Mouse (Mus musculus) right cerebral cortex, postnatal 25 days (tissue): ENCODE measurements around the gene Msmb.
A peak's percentile ranks its signal among the peaks of the same experiment; 100 is the strongest.
"Not testable (repeated sequence)": the region's sequence is repeated elsewhere in the genome, so short reads cannot be mapped to it uniquely, and the experiment has no call there.

Source experiments
- DNase-seq: peaks from one replicate; pipeline ENCODE4 v3.0.0; 2022

The Msmb gene

DNA sequence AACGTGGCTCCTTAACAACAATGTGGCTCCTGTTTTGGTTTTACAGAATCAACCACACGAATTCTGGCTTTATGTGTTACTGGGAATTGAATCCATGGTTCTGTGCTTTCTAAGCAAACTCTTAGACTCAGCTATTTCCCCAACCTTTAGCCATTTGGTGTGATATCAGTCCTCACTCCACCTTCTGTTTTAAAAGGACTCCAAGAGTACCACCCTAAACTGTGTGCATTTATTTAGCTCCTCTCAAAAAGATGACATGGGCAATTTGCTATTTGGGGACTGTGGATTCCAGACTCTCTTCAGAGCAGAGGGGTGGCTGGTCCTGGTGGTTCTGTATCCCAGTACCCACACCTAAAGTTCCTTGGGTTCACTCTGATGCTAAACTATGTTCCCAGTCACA, 4.8 kb downstream of the Msmb start:
- DNase-seq: no peak

DNA sequence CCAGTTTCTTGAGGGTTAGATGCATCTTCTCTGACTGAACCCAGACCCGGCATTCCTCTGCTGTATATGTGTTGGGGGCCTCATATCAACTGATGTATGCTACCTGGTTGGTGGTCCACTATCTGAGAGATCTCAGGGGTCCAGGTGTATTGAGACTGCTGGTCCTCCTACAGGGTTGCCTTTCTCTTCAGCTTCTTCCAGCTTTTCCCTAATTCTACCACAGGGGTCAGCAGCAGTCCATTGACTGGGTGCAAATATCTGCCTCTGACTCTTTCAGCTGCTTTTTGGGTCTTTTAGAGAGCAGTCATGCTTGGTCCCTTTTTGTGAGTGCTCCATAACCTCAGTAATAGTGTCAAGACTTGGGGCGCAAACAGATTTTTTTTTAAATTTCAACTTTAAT, 9.0 kb downstream of the Msmb start:
- DNase-seq: no peak

DNA sequence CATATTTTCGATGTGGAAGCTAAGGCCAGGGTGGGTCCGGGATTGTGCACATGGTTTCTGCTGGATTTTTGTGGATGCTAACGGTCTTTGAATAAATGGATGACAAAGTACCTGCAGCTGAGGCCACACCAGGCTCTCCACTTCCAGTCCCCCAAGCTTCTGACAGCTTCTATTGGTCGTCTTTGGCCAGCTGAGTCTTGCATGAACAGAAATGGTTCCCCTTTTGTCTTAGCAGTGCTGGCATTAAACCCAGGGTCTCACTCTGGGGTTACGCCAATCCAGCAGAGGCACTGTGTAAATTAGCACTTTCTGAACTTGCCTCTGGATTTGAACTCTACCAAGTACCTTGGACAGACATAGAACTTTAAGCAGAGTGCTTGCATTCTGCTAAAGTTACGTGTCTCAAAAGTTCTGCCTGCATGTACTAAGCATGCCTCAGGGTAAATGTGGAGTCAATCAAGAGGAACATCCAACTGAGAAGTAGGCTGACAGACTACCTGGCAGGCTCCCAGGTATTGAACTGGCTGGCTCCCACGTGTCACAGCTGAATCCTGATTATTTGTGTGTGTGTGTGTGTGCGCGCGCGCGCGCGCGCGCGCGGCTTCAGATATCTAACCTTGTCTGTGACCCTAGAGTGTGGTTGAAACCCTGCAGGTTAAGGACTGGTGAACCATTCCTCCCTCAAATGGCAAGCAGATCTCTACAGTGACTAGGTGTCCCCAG, 10.6 kb downstream of the Msmb start:
- no peak for DNase-seq

DNA sequence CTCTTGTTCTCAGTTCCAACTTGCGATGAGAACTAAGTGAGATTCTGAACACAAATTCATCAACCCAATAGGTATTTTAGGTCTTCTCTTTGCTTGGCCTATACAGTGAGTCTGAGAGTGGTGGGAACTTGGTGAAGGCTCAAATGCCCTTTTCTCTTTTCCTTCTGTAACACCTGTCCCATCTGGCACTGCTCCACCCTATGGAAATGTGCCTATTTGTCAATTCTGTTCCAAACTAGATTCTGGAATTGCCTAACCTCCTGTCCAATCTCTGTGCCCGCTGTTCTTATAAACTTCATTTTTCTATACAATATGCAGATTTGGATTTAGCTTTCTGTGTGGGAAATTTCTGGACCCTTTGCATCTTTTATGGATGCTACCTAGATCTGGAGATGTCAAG, 11.3 kb downstream of the Msmb start:
- DNase-seq: no peak

DNA sequence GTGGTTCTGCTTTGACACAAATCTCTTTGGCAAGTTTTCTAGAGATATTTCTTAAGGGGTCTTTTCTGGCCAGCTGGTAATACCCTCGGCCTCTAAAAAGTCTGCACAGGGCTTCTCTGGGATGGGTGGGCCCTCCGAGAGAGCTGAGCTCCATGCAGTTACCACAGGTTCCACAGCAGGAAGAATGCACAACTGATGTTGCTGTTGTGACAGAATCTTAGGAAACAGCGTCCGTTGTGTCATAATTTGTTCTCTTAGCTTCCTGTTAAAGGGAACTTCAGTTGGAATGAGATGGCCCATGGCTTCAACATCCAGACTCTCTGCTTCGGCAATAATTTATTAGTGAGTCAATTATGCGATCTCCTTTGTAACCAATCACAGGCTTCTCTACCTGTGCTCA, 12.9 kb downstream of the Msmb start:
- no peak for DNase-seq

DNA sequence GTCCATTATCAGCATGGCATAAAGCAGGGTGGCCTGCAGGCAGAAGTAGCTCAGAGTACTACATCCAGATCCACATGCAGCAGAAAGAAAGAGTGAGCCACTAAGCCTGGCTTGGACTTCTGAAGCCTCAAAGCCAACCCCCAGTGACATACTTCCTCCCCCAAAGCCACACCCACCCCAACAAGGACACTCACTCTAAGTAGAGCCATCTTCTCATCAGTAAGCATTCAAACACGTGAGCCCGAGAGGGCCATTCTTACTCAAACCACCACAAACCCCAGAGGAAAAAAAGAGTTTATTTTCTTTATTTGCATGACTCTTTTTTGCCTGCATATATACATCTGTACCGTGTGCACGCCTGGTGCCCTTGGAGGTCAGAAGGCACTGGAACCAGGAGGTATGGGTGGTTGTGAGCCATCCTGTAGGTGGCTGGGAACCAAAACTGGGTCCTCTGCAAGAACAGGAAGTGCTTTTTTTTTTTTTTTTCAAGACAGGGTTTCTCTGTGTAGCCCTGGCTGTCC, 17.4 kb downstream of the Msmb start:
- no peak for DNase-seq

DNA sequence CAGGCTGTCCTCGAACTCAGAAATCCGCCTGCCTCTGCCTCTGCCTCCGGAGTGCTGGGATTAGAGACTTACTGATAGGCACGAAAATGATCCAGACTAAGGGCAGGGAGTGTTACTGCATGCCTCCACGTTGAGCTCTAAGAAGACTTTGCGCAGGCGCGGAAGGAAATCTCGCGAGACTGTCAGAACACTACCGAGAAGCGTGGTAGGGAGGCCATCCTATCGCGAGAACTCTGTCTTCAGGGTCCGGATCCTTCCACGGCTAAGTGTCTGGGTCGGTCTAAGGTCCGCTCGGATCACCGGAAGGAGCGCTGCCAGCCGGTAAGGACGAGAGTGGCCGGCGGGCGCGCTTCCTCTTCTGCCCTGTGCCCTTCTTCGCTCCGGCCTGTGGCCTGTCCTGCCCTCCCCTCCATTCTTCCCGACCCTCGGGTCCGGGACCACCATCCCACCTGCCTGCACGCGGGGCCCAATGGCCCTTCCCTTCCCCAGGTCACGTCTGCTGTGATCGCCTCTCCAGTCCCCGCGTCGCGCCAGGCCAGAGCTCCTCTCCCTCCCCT, 17.9 kb downstream of the Msmb start, which contains the start of gene Ncoa4:
Ncoa4 (plus strand) TSS at position 176 of the 557 bp plus-strand sequence.
- peak; percentile 95 for DNase-seq

DNA sequence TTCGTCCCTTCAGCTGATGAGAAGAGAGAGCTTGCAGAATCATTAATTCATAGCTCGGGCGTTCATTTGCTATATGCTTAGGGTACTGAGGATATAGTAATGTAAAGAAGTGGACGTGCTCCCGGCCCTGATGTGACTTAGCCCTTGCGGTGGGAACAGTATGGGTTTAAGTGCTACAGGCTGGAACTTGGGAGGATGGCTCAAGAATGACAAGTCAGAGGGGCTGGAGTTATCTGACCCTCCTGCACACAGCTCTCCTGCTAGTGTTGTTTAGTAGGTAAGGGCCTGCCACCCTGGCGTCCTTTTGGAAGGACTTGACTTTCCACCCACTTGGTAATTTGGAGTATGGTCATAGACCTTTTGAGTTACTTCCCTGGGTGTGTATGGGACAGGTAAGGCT, 18.7 kb downstream of the Msmb start:
- DNase-seq: no peak

DNA sequence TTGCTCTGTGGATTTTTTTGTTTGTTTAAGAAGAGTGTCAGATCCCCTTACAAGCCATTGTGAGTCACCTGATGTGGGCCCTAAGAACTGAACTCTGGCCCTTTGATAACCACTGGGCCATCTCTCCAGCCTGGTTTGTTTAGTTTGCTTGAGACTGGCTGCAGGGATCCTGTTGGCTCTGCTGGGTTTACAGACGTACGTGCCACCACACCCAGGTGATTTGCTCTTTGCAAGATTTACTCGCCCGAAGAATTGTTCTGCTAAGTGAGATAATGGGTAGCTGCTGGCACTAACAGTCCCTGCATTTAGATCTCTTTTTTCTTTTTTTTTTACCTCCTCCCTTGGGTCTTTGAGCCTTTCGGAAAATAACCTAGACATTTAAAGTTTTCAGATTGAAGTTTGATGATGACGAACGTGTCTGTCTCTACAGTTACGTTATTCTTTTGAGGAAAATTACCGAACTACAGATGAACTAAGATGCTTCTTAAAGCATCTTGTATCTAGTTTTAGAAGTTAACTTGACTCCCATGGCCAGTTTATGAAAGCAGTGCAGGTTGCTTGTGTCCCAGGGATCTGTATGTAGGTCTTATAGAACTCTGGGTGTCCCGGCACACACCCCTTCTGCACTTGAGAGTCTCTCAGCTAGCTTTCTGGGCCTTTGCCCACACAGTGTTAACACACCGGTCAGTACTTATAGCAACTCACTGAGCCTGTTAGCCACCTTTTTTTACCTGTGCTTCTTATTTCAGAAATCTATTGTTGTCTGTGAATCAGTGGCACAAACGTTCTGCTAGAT, 19.5 kb downstream of the Msmb start:
- DNase-seq: no peak

DNA sequence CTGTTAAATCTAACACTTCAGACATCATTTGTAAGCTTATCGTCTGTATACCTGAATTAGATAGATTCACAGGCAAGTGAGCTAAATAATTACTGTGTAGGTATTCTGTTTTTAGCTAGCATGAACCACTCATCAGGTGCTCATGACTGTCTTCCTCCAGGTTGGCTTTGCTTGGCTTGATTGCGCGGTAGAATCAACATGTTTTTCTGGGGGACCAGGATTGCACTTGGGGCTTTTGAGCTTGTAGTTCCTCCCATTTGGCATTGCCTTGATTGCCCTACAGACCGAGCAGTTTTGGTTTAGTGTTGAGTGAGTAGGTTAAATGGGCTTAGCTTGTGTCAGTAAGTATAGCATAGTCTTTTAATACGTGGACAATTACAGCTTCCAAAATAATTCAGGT, 20.4 kb downstream of the Msmb start:
- no peak for DNase-seq

DNA sequence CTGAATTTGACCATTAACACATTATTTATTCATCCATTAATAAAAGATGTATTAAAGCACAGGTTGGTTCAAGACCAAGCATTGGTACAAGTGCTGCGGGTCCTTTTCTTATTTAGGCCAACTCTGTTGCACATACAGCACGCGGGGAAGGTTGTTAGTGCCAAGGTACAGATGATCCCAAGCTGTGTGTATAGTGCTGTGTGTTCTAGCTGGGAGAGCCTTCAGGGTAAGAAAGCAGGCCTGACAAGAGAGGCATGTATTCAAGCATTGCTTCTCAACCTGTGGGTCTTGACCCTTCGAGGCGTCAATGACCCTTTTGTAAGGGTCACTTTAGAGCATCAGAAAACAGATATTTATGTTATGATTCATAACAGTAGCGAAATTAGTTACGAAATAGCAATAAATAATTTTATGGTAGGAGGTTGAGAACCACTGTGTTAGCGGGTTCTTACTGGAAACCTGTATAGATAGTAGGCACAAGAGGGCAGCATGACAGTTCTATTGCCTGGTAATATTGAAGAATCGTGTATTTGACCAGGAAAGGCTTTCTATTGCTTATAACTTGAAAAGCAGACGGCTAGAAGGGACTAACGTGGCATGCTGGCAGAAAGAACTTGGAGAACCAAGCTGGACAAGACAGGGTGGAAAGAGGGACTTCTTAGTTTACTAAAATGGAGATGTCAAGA, 21.5 kb downstream of the Msmb start:
- no peak for DNase-seq

DNA sequence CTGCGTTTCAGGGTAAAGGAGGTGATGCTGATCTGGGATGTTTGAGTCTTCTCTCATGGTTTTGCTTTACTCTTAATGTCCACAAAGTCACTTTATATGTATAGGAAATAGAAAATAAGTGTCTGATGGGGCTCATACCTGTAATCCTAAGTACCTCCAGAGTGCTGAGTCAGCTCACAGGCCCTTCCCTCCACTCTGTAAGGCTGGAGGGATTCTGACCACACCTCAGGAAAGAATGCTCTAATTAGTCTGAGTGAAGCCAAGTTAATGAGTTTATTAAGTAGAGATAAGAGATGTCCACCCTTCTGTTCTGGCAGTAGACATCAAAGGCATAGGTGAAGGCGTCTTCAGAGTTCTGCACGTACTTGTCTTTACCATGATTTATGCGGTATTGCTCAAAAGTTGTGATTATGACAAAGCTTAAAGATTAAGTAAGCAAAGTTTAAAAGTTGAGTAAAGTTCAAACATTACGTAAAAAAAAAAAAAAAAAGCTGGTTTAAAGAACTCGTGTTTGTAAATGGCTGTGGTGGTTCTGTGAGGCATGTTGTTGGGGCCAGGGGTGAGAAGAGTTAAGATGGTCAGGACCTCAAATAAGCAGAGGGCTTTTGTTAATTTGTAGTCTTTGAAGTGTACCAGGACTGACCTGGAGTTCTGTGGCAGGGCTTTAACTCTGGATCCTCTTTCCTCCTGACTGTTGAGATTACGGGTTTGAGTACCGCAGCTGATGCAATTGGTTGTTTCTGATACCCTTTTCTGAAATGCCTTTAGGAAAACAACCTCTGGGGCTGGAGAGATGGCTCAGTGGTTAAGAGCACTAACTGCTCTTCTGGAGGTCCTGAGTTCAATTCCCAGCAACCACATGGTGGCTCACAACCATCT, 22.6 kb downstream of the Msmb start:
- DNase-seq: no peak

DNA sequence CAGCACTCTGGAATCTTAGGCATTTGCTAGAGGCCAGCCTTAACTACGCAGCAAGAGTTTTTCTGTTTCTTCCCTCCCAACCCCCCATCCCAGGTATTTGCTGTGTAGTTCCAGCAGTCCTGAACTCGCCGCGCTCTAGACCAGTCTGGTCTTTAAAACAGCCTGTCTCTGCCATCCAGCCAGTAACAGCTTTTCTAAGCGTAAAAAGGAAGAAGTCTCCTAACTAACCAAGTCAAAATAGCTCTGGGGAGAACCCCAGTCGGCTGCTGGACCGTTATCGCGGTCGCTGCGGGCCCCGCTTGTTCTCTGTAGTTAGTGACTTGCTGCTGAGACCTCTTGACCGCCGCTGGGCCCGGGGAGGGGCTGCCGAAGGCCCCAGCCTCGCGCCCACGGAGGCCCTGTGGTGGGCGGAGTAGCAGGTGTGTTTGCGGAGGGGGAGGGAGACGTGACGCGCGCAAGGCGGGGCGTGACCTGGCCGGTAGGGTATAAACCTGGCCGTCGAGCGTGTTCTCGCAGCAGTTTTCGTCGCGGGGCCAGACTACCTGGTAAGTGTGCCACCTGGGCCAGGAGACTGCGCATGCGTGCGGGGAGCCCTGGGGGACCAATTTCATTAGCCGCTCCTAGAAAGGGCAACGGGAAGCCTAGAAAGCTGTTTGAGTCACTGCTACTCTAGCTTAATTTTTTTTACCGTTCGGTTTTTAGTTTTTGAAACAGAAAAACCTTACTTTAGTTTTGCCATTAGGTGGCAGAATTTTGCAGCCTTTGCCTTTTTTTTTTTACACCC, 23.6 kb downstream of the Msmb start:
- DNase-seq: peak; percentile 28

DNA sequence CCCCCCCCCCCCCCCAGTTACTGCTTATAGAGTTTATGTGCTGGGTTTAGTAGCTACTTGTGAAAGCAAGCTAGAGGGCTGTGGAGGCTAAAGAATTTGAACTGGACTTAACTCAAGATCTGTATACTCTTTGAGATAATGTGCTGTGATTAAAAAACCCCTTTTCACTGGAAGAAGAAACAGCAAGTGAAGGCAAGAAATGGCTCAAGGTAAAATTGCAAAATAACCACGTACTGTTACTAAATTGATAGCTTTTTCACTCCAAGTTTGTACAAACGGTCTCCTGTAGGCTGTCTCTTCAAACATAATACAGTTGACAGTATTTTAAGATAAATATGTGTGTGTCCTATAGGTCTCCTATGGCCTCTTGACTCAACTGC, 24.2 kb downstream of the Msmb start:
- DNase-seq: no peak

DNA sequence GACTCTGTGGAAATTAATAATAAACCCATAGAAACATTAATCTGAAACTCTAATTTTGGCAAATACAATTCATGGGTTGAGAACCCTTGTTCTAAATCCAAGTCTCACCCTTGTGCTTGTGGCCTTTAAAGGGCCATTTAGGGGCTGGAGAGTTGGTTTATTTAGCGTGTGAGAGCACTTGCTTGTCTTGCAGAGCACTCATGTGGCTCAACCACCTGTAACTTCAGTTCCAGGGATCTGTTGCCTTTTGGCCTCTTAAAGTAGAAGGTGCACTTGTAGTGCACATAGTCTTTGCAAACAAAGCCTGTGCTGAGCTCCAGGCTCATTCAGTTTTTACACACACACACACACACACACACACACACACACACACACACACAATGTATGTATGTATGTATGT, 25.0 kb downstream of the Msmb start:
- DNase-seq: no peak

DNA sequence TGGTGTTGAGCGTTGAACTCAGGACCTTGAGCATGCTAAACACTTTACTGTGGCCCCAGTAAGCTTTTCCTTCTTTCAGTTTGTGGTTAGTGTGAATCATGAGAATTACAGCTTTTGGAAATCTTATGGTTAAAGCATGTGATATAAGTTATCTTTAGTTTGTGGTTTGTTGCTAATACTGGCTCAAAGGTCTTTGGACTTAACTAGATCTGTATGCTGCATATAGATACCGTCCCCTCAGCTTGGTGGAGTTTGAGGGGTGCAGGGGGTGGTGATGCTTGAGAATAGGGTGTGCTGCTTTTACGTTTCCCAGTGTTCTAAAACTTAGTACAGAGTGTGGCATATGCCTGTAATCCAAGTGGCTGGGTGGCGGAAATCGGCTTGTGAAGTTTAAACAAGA, 25.5 kb downstream of the Msmb start:
- DNase-seq: no peak

DNA sequence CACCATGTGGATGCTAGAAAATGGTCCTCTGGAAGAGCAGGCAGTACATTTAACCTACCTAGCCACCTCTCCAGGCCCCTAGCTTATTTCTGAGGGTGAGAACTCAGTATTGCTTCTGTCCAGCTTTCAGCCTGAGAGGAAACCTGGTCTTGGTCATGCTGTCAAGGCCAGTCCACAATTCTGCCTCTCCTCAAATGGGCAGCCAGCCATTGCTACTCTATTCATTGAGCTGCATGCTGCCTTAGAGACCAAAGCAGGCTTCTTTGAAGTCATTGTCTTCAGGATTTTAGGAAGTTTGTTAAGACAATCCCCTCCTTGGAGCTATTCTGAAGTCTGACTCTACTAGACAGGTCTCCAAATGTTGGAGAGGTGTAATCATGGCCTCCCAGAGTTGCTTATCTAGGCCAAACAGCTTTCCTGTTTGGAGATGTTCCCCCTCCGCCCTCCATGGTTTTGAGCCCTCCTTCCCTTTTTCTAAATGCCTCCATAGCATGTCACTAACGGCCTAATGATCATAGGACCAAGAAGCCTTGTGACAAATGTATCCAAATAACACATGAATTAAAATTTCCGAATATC, 26.9 kb downstream of the Msmb start:
- DNase-seq: no peak

DNA sequence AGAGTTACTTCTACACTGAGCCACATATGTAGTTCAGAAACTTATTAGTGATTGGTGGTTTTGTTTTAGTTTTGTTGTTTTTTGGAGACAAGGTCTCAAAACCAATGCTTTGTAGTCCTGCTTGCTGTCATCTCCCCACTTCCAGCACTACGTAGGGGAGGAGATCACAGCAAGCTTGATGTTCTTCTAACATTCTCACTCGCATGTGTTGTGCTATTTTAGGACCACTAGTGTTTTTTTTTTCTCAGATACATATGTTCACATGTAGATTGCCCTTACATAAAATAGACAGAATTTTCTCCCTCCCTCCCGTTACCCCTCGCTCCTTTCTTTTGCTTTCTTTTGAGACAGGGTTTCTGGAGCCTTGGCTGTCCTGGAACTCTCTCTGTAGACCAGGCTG, 28.3 kb downstream of the Msmb start:
- DNase-seq: no peak

DNA sequence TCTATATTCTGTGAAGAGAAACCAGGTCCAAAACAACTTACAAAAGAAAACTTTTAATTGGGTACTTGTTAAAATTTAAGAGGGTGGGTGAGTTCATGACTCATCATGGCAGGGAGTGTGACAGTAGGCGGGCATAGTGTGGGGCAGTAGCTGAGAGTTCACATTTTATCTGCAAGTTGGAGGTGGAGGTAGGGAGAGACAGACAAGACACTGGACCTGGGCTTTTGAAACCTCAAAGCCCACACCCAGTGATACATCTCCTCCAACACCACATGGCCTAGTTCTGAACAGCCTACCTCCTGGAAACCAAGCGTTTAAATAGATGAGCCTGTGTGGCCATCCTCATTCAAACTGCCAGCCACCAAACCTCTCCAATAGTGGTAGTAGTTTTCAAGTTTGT, 33.5 kb downstream of the Msmb start:
- no peak for DNase-seq

DNA sequence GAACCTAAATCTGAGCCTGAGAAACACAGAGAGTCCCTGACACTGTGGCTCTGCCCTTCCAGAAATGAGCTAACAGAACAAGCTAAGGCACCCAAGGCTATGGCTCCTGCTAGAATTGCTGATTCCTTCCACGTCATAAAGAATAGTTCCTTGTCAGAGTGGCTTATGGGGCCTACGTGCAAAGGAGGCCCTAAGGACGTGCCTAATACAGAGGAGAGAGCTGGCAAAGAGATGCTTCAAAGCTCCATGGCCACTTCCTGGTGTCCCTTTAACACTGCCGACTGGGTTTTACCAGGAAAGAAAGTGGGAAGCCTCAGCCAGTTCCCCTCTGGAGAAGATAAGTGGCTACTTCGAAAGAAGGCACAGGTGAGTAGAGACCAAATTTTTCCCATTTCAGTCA, 34.8 kb downstream of the Msmb start:
- not testable (repeated sequence) for DNase-seq
